Mouse (Mus musculus) WW6 (cell line): ENCODE data around the gene Ak3.
A peak's percentile ranks its signal among the peaks of the same experiment; 100 is the strongest.

Experiments
- DNase-seq: peaks from one replicate; pipeline ENCODE4 v3.0.0-alpha.2; 2013; ENCODE audit warnings: low read depth, low spot score

Gene Ak3

GRCm38 (mm10) chr19:28995366-28995765 is 52.4 kb downstream of the Ak3 start:
- DNase-seq = no peak

GRCm38 (mm10) chr19:28994870-28995269 is 52.9 kb downstream of the Ak3 start:
- no peak for DNase-seq

- no peak for DNase-seq
These were observed 56.4 kb downstream of the Ak3 start for GRCm38 (mm10) chr19:28991391-28991790.

- no peak for DNase-seq
These were observed 57.1 kb downstream of the Ak3 start for GRCm38 (mm10) chr19:28990590-28991221.

- peak; percentile 80 for DNase-seq
These were observed 57.6 kb downstream of the Ak3 start, which contains the start of gene Cdc37l1 for GRCm38 (mm10) chr19:28990194-28990589. TSS of gene Cdc37l1 (plus strand) at chr19:28990352.

- no peak for DNase-seq
These were observed 58.2 kb downstream of the Ak3 start for GRCm38 (mm10) chr19:28989515-28989914.

- DNase-seq = no peak
These were observed 65.1 kb downstream of the Ak3 start for GRCm38 (mm10) chr19:28982617-28983016.

GRCm38 (mm10) chr19:28974862-28975611 is 72.7 kb downstream of the Ak3 start:
- DNase-seq = peak; percentile 62
